Mouse (Mus musculus) right cerebral cortex, adult 2 months (tissue): ENCODE measurements around the gene Myo3b.

Experiments
- DNase-seq, 2 experiments: peaks; one replicate each; pipeline ENCODE4 v3.0.0; 2021 to 2022; ENCODE audit warnings: low spot score in 2 of 2

Gene Myo3b

GRCm38 (mm10) chr2:70444141-70444540 is 405.2 kb downstream of the Myo3b start:
- DNase-seq = no peak

- DNase-seq = no peak
These were observed 417.3 kb downstream of the Myo3b start for GRCm38 (mm10) chr2:70456205-70456604.

- no peak for DNase-seq
These were observed 424.7 kb downstream of the Myo3b start for GRCm38 (mm10) chr2:70463606-70464005.

GRCm38 (mm10) chr2:70471136-70471535 is 432.2 kb downstream of the Myo3b start:
- DNase-seq = no peak

GRCm38 (mm10) chr2:70471861-70472620 is 433.1 kb downstream of the Myo3b start:
- no peak for DNase-seq
